Mouse (Mus musculus) heart, adult 2 months (tissue): ENCODE results near the gene Efcab8.

Experiments used
- CTCF ChIP-seq: fragments of 200-600 bp; IDR thresholded peaks from 2 replicates; pipeline ENCODE4 v1.8.1; 2022; ENCODE audit warnings: antibody characterized with exemption, mild to moderate bottlenecking, moderate library complexity
- EP300 ChIP-seq: fragments of 200-500 bp; IDR thresholded peaks from 2 replicates; pipeline ENCODE4 v1.6.1; 2011; ENCODE audit warnings: low read depth, low read length, control low read depth; ENCODE audit not compliant: insufficient read depth
- POLR2A ChIP-seq: fragments of 200-500 bp; IDR thresholded peaks from 2 replicates; pipeline ENCODE4 v1.6.1; 2011; ENCODE audit warnings: mild to moderate bottlenecking, low read depth, low read length, control low read depth; ENCODE audit not compliant: insufficient read depth

GRCm38 (mm10) chr2:153762121-153762520 lies 17.6 kb upstream of the Efcab8 start:
- TF ChIP-seq CTCF (no peak), POLR2A (no peak), EP300 (no peak)
